Mouse (Mus musculus) CD4-positive, CD25-positive, alpha-beta regulatory T cell, adult 2 months (primary cell): ENCODE results near the gene Xrcc5.

Experiments
- DNase-seq: peaks from one replicate; pipeline ENCODE4 v3.0.0-alpha.2; 2012; ENCODE audit warnings: low read depth, low spot score

The Xrcc5 gene

DNA sequence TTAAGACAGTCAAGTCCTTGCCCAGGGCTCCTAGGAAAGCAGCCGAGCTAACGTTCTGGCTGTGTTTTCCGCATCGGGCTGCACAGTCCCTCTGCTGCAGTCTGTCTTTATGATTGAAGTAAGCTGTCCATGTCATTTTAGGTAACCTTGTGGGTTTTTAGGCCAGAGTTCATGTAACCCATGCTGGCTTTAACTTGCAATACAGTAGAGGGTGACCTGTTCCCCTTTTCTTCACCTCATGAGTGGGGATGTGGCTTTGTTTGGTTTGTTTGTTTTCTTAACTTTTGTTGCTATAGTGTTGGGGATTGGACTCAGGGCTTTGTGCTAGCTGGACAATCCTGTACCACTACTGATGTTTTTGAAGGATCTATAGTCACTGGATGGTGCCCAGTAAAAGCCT, 83.2 kb downstream of the Xrcc5 start:
- DNase-seq: no peak

DNA sequence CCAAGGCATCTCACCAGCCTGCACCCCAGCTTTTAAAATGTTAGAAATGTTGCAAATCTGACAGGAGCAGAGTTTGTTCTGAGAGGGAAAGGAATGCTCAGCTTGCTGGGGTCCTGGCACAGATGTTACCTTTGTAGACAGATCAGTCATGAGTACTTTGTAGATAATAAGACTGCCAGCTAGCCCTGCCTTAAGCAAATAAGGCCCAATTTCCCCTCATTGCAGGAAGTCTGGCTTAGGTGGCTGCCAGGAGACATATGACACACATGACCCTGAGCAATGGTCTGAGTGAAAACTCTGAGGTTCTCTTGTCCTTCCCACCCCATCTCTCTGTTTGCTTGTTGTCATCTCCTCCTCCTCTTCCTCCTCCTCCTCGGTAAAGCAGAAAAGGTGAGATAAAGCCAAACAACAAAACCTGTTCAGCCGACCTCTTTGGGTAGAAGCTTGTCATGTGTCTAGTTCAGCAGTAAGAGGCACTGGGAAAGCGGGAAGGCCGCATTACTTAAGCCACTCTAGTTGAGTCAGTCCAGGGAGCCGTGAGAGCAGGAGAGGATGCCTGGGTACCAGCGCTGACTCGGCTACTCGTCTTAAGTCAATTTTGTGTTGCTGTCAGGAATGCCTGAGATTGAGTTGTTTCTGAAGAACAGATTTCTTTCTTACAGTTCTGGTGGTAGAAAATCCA, 92.6 kb downstream of the Xrcc5 start:
- DNase-seq: no peak

DNA sequence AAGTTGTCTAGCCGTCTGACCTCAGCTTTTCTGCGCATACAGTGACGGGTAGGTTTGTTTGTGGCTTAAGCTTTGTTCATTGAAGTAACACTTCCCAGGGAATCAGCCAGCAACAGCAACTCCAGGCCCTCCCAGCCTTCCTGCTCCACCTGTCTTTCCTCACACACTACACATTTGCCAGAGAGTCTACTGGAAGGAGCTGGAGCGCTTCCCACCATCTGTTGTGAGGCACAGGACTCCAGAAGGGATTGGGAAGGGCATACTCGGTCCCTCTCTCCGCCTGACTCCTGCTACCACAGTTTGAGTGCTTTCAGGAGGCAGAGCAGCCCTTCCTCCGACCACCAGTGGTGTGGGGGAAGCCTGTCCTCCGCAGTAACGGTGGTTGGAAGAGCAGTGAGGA, 93.4 kb downstream of the Xrcc5 start:
- DNase-seq: no peak

DNA sequence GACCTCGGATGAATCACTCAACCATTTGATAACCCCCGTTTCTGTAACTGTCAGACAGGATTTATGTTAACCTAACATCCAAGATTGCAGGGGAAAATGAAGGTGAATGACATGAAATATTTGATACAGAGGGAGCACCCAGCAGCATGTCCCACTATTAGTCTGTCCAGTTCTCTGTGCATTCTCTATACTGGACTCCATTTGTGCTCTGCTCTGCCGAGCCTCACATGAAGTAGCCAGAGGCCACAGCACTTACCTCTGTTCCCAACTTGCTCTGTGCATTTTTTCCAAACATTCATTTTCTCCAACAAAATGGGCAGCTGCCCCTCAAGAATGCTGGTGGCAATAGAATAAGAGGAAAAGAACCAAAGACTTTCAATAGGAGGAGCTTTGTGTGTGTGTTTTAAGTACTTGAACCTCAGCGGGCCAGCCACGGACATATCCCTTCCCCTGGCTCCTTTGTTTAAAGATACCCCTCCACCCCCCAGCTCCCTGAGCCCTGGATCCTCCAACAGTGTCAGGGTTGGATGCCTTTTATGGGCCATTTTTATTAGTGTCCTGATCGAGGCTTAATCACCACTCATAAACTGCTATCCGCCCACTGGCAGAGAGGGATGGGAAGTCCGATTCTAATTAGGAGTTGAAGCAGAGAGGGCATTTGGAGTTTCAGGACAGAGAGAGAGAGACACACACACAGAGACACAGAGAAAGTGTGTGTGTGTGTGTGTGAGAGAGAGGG, 94.3 kb downstream of the Xrcc5 start:
- no peak for DNase-seq

DNA sequence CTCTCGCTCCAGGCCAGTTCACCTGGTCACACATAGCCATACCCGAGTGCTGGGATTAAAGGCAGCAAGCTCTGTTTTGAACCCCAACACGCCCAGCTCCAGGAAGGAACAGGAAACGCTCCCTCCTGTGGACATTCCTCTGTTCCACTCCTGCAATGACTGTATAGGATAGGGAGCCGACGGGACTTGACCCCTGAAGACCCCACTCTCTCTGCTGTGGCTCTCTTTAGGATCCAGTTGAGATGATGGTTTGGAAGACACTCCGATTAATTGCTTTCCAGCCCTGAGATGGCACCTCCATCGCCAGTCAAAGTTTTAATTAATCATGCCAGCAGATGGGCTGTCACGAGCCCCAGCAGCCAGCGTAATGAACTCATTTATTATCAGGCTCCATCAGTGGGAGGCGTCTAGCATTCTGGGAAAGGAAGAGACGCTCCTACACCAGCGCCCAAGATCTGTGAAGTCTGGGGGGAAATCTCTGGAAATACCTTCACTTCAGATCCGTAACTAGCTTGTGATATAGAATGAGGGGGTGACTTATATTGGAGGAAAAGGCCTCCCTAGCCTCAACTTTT, 99.4 kb downstream of the Xrcc5 start:
- DNase-seq: no peak

DNA sequence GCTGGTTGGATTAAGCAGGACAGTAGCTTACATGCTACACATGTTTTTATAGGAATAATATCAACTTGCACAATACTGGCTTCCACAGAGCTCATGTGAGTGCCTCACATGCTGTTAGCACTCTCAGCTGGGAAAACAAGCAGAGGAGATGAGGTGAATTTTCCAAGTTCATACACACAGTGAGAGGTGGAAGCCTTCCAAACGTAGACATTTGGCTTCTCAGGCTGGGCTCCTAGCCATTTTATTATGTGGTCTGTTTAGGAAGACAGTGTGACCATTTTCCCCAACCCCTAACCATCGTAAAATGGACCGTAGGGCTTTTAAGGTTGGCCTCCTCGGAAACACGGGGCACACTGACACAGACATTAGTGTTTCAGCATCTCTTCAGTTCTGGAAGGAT, 102.7 kb downstream of the Xrcc5 start:
- DNase-seq: no peak

DNA sequence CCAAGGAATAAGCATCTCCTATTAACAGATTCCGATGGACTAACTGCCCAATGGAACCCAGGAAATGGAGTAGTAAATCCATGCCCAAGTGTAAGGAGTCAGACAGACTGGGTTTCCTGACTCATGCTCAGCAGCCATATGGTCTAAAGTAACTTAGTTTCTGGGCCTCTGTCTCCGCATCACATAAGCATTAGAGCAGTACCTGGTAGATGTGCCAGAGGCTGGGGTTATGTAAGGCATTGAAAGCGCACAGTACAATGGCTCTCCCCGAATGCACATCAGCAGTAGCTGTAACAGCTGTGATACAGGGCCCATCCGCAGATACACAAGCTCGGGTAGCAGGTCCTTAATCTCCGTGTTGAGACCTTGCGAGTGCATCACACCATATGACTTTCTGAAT, 103.9 kb downstream of the Xrcc5 start:
- DNase-seq: no peak

DNA sequence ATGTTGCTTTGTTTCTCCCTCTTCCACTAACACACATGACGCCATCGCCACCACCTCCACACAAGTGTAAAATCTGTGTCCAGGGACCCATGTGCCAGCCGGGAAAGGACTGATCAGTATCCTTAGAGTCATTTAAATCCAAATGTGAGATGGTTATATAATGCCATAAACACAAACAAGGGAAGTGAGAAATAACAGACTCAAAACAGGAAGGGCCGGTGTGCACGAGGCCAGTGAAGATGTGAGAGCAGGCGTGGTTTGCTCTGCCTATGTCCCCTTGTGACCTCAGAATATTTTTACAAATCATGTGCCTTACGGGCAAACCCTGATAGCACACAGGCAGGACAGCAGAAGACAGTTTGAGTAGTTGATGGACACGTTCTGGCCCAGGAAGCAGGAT, 106.0 kb downstream of the Xrcc5 start:
- no peak for DNase-seq

DNA sequence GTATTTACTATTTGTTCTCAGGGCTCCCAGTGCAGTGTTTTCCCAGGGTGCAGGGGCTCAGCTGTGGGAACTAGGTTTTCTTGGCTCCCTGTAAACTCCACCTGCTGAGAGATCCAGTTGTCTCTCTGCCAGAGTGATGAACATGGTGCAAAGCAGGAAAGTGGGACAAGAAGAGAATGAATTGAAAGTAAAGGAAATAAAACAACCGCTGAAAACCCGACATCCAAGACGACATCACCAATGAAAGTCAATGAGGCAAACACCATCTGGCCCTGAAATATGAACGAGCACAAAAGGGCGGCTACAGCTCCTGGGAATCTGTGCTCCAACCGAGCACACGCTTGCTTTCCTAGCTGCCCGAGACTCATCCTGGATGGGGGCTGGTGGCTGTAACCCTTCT, 106.9 kb downstream of the Xrcc5 start:
- no peak for DNase-seq

DNA sequence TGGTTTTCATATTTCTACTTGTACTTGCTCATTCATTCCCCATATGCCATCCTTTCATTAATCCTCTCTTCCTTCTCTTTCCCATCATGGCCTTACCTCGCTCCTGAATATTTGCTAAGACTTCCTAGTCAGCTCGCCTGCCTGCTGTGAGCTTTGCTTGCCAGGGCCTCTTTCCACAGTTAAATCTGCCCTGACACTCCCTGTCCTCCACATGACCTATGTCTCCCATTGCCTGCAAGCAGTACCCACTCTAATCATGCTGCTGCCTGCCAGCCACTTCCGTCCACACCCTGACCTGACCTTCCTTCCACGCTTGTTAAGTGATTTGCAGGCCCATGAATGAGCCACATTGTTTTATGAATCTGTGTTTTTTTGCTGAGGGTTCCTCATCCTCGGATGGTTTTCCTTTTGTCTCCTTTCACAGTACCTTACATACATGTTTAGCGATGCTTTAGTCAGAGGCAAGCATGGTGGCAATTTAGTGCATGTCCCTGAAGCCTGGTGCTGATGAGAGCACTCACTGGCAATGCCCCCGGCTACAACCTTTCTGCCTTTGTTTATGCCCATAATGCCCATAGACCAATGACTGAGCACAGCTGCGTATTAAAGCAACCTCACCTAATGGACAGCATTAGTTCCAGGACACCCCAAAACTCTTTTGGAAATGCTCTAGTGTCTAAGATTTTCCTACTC, 107.5 kb downstream of the Xrcc5 start:
- DNase-seq: no peak

DNA sequence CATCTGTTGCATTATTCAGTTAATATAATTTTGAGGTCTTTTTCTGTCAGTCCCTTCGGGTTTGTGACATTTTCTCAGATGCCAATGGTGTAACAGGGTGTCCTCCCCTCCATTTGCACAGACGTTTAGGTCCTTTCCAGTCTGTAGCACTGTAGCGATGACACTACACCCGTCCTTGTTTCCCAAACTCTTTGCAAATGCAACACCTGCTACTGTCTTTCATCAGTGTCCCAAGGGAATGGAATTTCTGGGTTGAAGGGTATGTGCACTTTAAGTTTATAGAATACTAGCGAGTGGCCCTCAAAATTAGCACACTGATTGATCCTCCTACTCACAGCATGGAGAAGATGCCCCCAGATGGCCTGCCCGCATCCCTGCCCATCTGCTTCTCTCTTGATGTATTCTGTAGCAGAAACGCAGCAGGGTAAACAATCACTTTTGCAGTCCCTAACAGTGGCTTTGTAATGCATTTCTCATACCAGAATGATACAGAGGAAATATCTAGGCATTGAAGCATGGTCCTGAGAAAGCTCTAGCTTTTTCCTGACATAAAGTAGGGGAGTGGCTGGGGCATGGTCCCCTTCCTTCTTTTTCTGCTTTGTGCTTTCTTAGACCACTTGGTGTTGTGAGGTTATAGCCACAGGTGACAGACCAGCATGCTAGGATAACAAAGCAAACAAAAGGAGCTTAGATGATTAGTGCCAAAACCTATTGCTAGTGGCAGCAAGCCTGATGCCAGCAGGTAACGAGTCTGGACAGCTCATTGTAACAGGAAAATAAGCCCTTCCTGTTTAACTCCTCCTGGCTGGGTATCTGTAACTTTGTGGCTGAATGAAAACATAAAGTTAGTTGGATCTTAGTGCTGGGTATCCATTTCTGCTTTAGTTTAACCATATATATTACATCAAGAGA, 111.8 kb downstream of the Xrcc5 start:
- DNase-seq: no peak

DNA sequence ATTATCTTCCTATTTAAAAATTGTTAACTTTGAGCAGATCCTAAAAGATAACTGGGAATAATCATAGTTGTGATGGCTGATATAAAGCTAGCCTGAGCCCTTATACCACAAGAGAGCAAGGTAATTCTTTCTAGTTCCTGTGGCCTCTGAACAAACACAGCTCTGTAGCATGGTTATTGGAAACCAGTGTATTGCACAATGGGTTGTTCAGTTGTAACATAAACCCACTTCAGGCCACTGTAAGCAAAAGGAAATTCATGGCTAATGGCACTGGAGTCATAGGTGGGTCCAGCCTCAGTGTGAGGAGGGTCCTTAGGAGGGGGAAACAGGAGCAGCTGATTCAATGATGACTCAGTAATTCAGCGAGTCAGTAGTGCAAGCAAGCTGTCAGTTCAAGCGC, 113.0 kb downstream of the Xrcc5 start:
- no peak for DNase-seq

DNA sequence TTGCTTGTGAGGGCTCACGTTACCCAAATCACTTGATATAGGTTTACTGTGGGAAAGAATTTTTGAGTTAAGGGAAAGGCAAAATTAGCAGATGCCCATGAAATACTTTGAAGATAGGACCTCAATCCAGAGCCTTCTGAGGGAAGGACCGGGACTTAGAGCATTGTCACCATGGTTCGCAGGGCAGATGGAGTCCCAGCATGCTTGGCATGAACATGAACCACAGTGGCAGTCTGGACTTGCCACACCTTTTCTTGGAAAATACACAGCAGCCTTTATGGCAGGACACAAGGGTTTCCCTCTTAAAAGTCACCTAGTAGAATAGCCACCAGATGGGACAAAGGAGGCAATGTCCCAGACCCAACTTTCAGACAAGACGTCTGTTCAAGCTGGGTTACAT, 114.9 kb downstream of the Xrcc5 start:
- no peak for DNase-seq

DNA sequence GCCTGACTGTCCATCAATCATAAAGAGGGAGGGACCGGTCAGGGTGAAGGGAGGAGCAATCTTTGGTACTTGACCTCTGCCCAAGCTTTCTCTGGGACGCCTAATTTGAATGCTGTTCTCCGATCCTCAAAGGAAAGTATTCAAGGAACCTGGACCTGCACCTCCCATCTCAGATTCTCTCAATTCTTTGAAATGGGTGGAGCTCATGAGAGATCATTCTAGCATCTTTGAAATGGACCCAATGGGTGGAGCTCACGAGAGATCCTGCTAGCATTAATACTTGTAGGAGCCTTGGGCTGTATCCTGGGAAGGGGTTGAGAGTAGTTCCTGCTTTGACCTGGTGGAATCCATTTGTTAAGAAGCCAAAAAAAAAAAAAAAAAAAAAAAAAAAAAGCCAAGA, 119.2 kb downstream of the Xrcc5 start:
- DNase-seq: no peak

DNA sequence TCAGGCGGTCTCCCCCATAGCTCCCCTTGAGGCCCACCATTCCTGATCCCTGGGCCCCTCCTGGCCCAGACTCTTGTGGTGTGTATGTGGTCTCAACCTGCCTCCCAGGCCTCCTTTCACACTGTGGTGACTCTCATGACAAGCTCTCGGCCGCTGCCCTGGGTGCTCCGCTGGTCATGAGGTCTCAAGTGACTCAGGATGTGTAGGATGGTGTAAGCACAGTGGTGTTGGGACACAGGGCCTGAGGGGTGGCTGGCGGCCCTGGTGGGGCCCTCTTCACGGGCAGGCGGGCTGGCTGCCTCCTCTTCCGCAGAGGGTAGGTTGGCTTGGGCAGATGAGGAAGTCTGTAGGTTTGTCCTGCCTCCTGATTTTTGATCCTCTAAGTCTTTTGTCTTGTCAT, 121.3 kb downstream of the Xrcc5 start:
- no peak for DNase-seq

DNA sequence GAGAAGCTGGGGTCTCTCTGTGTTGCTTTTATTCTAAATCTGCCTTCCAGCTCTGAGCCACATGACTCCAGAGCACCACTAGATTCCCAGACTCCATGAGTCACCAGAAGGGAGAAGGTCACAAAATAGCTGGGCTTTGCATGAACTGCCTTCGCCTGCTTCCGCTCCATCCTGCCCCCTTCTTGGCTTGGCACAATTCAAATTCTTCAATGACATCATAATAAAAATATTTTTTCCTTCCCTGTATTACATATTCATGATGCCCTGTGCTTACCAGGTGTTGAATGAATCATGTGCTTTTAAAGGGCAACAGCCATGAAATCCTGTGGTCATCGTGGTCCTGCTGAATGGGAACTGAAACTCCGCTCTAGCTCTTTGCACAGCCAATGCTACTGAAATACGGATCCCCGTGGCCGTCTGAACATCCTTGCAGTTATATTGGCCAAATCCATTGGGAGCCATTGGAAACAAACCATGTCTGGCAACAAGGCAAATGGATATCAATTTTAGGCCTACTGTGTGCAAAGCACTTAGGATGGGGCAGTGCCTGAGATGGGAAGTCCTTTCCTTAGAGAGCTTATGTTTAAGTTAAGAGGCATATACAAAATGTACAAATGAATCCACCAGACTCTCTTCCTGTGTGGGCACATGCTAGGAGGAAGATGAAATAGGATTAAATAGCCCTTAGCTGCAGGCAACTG, 122.0 kb downstream of the Xrcc5 start:
- no peak for DNase-seq

DNA sequence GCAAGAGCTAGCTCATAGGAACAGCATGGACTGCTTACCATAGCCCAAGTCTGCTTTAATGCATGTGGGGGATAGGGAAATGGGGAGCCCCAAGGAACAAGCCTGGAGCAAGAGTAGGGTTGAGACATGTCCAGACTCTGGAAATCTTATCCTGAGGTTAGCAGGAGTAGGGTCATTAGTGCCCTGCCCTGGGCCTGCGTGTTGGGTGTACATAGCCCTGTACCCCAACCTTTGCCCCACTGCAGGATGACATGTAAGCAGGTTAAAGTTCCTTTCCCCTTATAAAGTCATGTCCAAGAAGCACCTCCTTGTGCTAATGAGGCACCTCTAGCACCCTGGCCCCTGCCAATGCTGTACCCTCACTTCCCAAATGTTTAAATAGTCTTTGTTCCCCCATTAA, 125.4 kb downstream of the Xrcc5 start:
- DNase-seq: no peak

DNA sequence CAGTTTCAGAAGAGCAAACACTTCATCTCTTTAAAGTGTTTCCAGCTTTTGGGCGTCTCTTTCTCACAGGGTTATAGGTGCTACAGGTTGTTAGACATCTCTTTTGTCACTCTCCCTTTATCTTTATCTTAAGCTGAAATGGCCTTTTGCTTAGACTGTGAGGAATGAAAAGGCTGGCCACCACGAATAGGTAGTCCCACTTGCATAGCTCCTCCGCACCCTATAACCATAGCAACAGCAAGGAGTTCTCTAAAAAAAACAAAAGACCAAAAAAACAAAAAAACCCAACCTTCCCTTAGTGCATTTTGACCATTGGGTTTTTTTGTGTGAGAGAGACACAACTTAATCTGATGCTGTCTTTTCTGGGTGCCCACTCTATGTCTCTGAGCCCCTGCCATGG, 127.3 kb downstream of the Xrcc5 start:
- DNase-seq: no peak

DNA sequence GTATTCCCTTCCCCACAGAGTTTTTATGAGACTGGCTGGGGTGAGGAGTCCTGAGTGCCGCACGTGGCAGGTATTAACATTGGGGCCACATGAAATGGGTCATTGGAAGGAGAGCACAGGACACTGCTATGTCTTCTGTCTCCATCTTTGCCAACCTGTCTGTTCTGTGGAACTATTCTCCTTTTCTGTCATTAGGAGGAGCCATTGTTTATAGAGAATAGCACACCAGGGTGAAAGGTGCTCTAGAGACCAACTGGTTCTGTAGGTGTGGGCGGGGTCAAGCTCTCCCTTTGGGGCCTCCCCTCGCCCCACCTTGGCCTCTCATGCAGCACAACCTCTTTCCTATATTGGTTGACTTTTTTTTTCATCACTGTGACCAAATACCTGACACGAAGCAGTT, 129.7 kb downstream of the Xrcc5 start:
- DNase-seq: no peak

DNA sequence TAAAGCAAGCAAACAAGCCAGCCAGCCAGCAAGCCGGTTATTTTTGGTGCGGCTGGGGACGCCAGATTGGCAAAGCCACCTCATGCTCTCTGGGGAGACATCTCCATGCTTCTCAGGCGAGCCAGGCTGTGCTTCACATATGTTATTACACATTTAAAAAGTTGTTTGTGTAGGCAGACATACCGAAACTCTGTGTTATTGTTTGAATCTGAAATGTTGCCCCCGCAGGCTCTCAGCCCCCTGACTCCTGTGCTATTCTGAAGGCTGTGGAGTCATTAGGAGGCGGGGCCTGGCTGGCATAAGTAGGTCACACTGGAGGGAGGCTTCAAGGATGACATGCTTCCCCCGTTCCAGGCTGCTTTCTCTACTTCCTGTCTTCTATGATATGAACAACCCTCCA, 131.9 kb downstream of the Xrcc5 start:
- no peak for DNase-seq

DNA sequence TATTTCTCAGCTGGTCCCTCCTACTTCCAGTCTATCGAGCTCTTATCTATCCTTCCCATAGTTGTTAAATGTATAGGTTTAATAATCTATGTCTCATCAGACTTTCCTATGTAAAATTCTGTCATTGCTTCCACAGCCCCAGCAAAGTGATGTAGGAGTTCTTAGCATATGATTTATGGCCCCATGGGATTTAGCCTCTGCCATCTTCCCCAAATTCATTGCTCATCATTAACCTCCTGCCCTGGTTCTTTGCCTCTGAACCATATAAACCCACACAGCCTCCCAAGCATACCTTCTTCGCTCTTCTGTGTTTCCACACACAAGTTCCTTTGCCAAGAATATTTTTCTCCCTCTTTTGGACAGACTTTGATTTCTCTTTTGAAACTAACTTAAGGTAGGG, 135.5 kb downstream of the Xrcc5 start:
- no peak for DNase-seq
